Mouse (Mus musculus): ENCODE measurements at regions not wholly inside any gene's neighbourhood (a gene's known extent, or its start where the extent isn't known, plus 50 kb on each side); places are given as distances from the start of the nearest gene placed in this dataset.
A peak's percentile ranks its signal among the peaks of the same experiment; 100 is the strongest.
"Not testable (repeated sequence)": the region's sequence is repeated elsewhere in the genome, so short reads cannot be mapped to it uniquely, and the experiment has no call there.

- Histone ChIP-seq H3K27ac (no peak overlapping the region), H3K9me3 (replicated peaks) (no peaks in the 10 kb centered on the region), H3K27me3 (ENCODE audit: low read depth, poor library complexity, severe bottlenecking) (no peaks in the 10 kb centered on the region), H3K4me1 (peaks cover 8% of the 10 kb centered on the region; the same call in 1 of the 2 replicates), H3K4me3 (no peak overlapping the region), H3K36me3 (no peaks in the 10 kb centered on the region)
- DNase-seq (ENCODE audit: low spot score): no peak
- 51% methylated on average over 7 of the region's 7 CpGs for WGBS
These were observed 59.1 kb downstream of the Zbtb18 start for GRCm38 (mm10) chr1:177501288-177501687.

GRCm38 (mm10) chr1:177503946-177504345 lies 61.8 kb downstream of the Zbtb18 start:
- H3K9me3 ChIP-seq (replicated peaks): no peaks in the 10 kb centered on the region
- no peaks in the 10 kb centered on the region for H3K36me3 ChIP-seq
- WGBS: 84% methylated on average over 1 of the region's 1 CpGs
- no peak overlapping the region for H3K4me3 ChIP-seq
- no peak for DNase-seq (ENCODE audit: low spot score)
- no peaks in the 10 kb centered on the region for H3K27me3 ChIP-seq (ENCODE audit: low read depth, poor library complexity, severe bottlenecking)
- no peak overlapping the region for H3K27ac ChIP-seq
- H3K4me1 ChIP-seq: peaks cover 13% of the 10 kb centered on the region

- WGBS: 97% methylated on average over 2 of the region's 2 CpGs
- no peak overlapping the region for H3K4me3 ChIP-seq
- H3K27me3 ChIP-seq (ENCODE audit: low read depth, poor library complexity, severe bottlenecking): no peaks in the 10 kb centered on the region
- DNase-seq (ENCODE audit: low spot score): no peak
- no peak overlapping the region for H3K27ac ChIP-seq
- H3K9me3 ChIP-seq (replicated peaks): no peaks in the 10 kb centered on the region
- no peaks in the 10 kb centered on the region for H3K36me3 ChIP-seq
- peaks cover 13% of the 10 kb centered on the region for H3K4me1 ChIP-seq
These were observed 62.6 kb downstream of the Zbtb18 start for GRCm38 (mm10) chr1:177504743-177505142.

GRCm38 (mm10) chr1:177507398-177507797 lies 65.2 kb downstream of the Zbtb18 start:
- not testable (repeated sequence) for H3K4me3 ChIP-seq; DNase-seq (ENCODE audit: low spot score); H3K36me3 ChIP-seq; H3K27ac ChIP-seq; H3K27me3 ChIP-seq (ENCODE audit: low read depth, poor library complexity, severe bottlenecking); H3K9me3 ChIP-seq (replicated peaks); H3K4me1 ChIP-seq
- WGBS: 91% methylated on average over 4 of the region's 4 CpGs

GRCm38 (mm10) chr1:177509786-177510185 lies 67.6 kb downstream of the Zbtb18 start:
- Histone ChIP-seq H3K27me3 (ENCODE audit: low read depth, poor library complexity, severe bottlenecking) (no peaks in the 10 kb centered on the region), H3K36me3 (no peaks in the 10 kb centered on the region), H3K9me3 (replicated peaks) (no peaks in the 10 kb centered on the region), H3K4me3 (no peak overlapping the region), H3K4me1 (peaks cover 14% of the 10 kb centered on the region), H3K27ac (no peak overlapping the region)
- DNase-seq (ENCODE audit: low spot score): no peak
- 77% methylated on average over 10 of the region's 10 CpGs for whole genome bisulfite sequencing

- no peak for DNase-seq (ENCODE audit: low spot score)
- Histone ChIP-seq H3K4me1 (peaks cover 11% of the 10 kb centered on the region), H3K36me3 (no peaks in the 10 kb centered on the region), H3K9me3 (replicated peaks) (no peaks in the 10 kb centered on the region), H3K27me3 (ENCODE audit: low read depth, poor library complexity, severe bottlenecking) (no peaks in the 10 kb centered on the region), H3K4me3 (no peak overlapping the region), H3K27ac (no peak overlapping the region)
- 90% methylated on average over 2 of the region's 2 CpGs for WGBS
These were observed 70.0 kb downstream of the Zbtb18 start for GRCm38 (mm10) chr1:177512116-177512515.

GRCm38 (mm10) chr1:177517934-177518610 lies 75.9 kb downstream of the Zbtb18 start:
- Histone ChIP-seq H3K4me1 (peaks cover 38% of the 10 kb centered on the region), H3K27ac (peak overlapping the region; percentile 65), H3K36me3 (no peaks in the 10 kb centered on the region), H3K9me3 (replicated peaks) (no peaks in the 10 kb centered on the region), H3K4me3 (peak overlapping the region; percentile 36), H3K27me3 (ENCODE audit: low read depth, poor library complexity, severe bottlenecking) (no peaks in the 10 kb centered on the region)
- DNase-seq (ENCODE audit: low spot score): peak; percentile 52
- 11% methylated on average over 18 of the region's 18 CpGs for WGBS

- 11% methylated on average over 13 of the region's 13 CpGs for WGBS
- Histone ChIP-seq H3K27me3 (ENCODE audit: low read depth, poor library complexity, severe bottlenecking) (no peaks in the 10 kb centered on the region), H3K4me3 (peak overlapping the region; percentile 36), H3K27ac (peak overlapping the region; percentile 61), H3K9me3 (replicated peaks) (no peaks in the 10 kb centered on the region), H3K4me1 (peaks cover 29% of the 10 kb centered on the region), H3K36me3 (no peaks in the 10 kb centered on the region)
- peak; percentile 79 for DNase-seq (ENCODE audit: low spot score)
These were observed 76.9 kb downstream of the Zbtb18 start for GRCm38 (mm10) chr1:177518897-177519513.

- DNase-seq (ENCODE audit: low spot score): no peak
- no peaks in the 10 kb centered on the region for H3K27me3 ChIP-seq (ENCODE audit: low read depth, poor library complexity, severe bottlenecking)
- no peaks in the 10 kb centered on the region for H3K36me3 ChIP-seq
- peaks cover 29% of the 10 kb centered on the region for H3K4me1 ChIP-seq
- no peaks in the 10 kb centered on the region for H3K9me3 ChIP-seq (replicated peaks)
- H3K27ac ChIP-seq: no peak overlapping the region
- 93% methylated on average over 2 of the region's 2 CpGs for WGBS
- no peak overlapping the region for H3K4me3 ChIP-seq
These were observed 79.0 kb downstream of the Zbtb18 start for GRCm38 (mm10) chr1:177521110-177521509.

- 95% methylated on average over 6 of the region's 6 CpGs for WGBS
- no peak overlapping the region for H3K4me3 ChIP-seq
- no peaks in the 10 kb centered on the region for H3K27me3 ChIP-seq (ENCODE audit: low read depth, poor library complexity, severe bottlenecking)
- no peak for DNase-seq (ENCODE audit: low spot score)
- no peaks in the 10 kb centered on the region for H3K4me1 ChIP-seq
- no peaks in the 10 kb centered on the region for H3K36me3 ChIP-seq
- no peak overlapping the region for H3K27ac ChIP-seq
- H3K9me3 ChIP-seq (replicated peaks): no peaks in the 10 kb centered on the region
These were observed 83.0 kb downstream of the Zbtb18 start for GRCm38 (mm10) chr1:177525141-177525540.

GRCm38 (mm10) chr1:177531791-177532190 lies 89.6 kb downstream of the Zbtb18 start:
- Histone ChIP-seq H3K27me3 (ENCODE audit: low read depth, poor library complexity, severe bottlenecking) (no peaks in the 10 kb centered on the region), H3K36me3 (no peaks in the 10 kb centered on the region), H3K27ac (no peak overlapping the region), H3K9me3 (replicated peaks) (no peaks in the 10 kb centered on the region), H3K4me3 (no peak overlapping the region), H3K4me1 (no peaks in the 10 kb centered on the region)
- no peak for DNase-seq (ENCODE audit: low spot score)
- 95% methylated on average over 2 of the region's 2 CpGs for WGBS

GRCm38 (mm10) chr1:177532656-177533055 lies 90.5 kb downstream of the Zbtb18 start:
- H3K9me3 ChIP-seq (replicated peaks): no peaks in the 10 kb centered on the region
- no peak overlapping the region for H3K4me3 ChIP-seq
- no peak for DNase-seq (ENCODE audit: low spot score)
- H3K27me3 ChIP-seq (ENCODE audit: low read depth, poor library complexity, severe bottlenecking): no peaks in the 10 kb centered on the region
- no peak overlapping the region for H3K27ac ChIP-seq
- no peaks in the 10 kb centered on the region for H3K4me1 ChIP-seq
- WGBS: 82% methylated on average over 2 of the region's 2 CpGs
- H3K36me3 ChIP-seq: no peaks in the 10 kb centered on the region

GRCm38 (mm10) chr1:177533332-177533731 lies 91.2 kb downstream of the Zbtb18 start:
- Histone ChIP-seq H3K27me3 (ENCODE audit: low read depth, poor library complexity, severe bottlenecking) (no peaks in the 10 kb centered on the region), H3K9me3 (replicated peaks) (no peaks in the 10 kb centered on the region), H3K4me3 (no peak overlapping the region), H3K27ac (no peak overlapping the region), H3K36me3 (no peaks in the 10 kb centered on the region), H3K4me1 (no peaks in the 10 kb centered on the region)
- no peak for DNase-seq (ENCODE audit: low spot score)
- 87% methylated on average over 2 of the region's 2 CpGs for WGBS
